Mouse (Mus musculus): ENCODE data around the gene Bcl2l13. TPM values are rescaled to one million over a fixed set of nuclear protein-coding genes. Genes with fewer than 3 reads are reported as not detected.

The Bcl2l13 gene
- polyA plus RNA-seq, 1 experiment = 23.8 TPM

DNA sequence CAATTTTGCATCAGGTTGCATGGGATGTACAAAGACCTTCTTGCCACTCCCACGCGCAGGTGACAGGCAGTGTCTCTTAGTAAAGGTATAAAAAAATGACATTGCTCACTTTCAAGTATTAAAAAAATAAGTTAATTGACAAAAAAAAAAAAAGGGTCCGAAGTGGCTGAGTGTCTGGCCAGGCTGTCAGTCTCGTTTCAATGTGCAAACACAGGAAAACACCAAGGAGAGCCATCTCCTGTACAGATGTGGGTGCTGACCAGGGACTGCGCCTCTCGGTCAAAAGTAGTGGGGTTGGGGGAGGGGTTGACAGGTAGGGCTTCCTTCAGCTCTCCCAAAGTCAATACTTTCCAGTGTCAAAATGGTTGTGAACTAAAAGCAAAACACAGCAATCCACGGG lies 97.7 kb downstream of the Bcl2l13 start:
- Histone ChIP-seq H3K27ac (ENCODE audit: control insufficient read depth, insufficient read depth, low read depth, low read length) (no peak overlapping the region), H3K27me3 (ENCODE audit: control insufficient read depth, insufficient read depth, low read length) (no peaks in the 10 kb centered on the region), H3K4me1 (ENCODE audit: control insufficient read depth, insufficient read depth, low read length) (no peaks in the 10 kb centered on the region), H3K36me3 (ENCODE audit: control insufficient read depth, insufficient read depth, low read length) (no peaks in the 10 kb centered on the region), H3K4me3 (ENCODE audit: control insufficient read depth, low read depth, low read length) (no peak overlapping the region)
- TF ChIP-seq POLR2A (IDR thresholded peaks at IDR 0.05; ENCODE audit: control insufficient read depth, low read depth, low read length) = no peak
- no peak for TF ChIP-seq CTCF (IDR thresholded peaks at IDR 0.05; ENCODE audit: control insufficient read depth, insufficient read depth, insufficient replicate concordance, low read depth, low read length)

GRCm38 (mm10) chr6:120934176-120934575 lies 98.2 kb downstream of the Bcl2l13 start:
- Histone ChIP-seq H3K4me1 (ENCODE audit: control insufficient read depth, insufficient read depth, low read length) (no peaks in the 10 kb centered on the region), H3K27me3 (ENCODE audit: control insufficient read depth, insufficient read depth, low read length) (no peaks in the 10 kb centered on the region), H3K27ac (ENCODE audit: control insufficient read depth, insufficient read depth, low read depth, low read length) (no peak overlapping the region), H3K4me3 (ENCODE audit: control insufficient read depth, low read depth, low read length) (no peak overlapping the region), H3K36me3 (ENCODE audit: control insufficient read depth, insufficient read depth, low read length) (no peaks in the 10 kb centered on the region)
- TF ChIP-seq POLR2A (IDR thresholded peaks at IDR 0.05; ENCODE audit: control insufficient read depth, low read depth, low read length) (no peak), CTCF (IDR thresholded peaks at IDR 0.05; ENCODE audit: control insufficient read depth, insufficient read depth, insufficient replicate concordance, low read depth, low read length) (no peak)

GRCm38 (mm10) chr6:120937104-120937617 lies 101.1 kb downstream of the Bcl2l13 start:
- TF ChIP-seq POLR2A (IDR thresholded peaks at IDR 0.05; ENCODE audit: control insufficient read depth, low read depth, low read length) (no peak), CTCF (IDR thresholded peaks at IDR 0.05; ENCODE audit: control insufficient read depth, insufficient read depth, insufficient replicate concordance, low read depth, low read length) (no peak)

DNA sequence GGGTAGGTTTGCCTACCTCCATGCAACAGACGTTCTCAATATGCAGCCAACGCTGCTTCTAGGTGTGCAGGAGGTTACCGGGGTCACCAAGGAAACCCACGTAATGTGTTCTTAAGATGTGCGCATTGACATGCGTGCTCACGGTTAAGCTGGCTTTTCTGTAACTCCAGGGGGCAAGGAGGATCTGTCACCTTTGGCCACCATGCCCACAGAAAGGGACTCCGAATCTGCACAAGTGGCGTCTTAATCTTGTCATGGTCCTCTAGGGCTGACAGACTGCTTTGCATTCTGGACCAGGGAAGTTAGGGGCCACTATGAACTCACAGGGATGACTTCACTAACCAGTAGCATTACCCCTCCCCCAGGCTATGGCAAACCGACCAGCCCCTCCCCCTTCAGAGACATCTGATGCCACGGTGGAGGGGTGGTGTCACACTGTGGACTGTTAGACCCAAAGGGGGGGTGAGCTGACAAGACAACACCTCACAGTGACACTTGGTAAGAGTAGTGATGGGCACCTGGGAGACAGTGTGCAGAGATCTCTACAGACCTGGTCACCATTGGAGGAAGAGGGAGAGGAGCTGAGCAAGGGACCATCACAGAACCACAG lies 102.1 kb downstream of the Bcl2l13 start:
- H3K4me3 ChIP-seq (ENCODE audit: control insufficient read depth, low read depth, low read length) = peak overlapping the region; percentile 44
- TF ChIP-seq CTCF (IDR thresholded peaks at IDR 0.05; ENCODE audit: control insufficient read depth, insufficient read depth, insufficient replicate concordance, low read depth, low read length) (no peak), POLR2A (IDR thresholded peaks at IDR 0.05; ENCODE audit: control insufficient read depth, low read depth, low read length) (no peak)
- H3K36me3 ChIP-seq (ENCODE audit: control insufficient read depth, insufficient read depth, low read length) = no peaks in the 10 kb centered on the region
- H3K27me3 ChIP-seq (ENCODE audit: control insufficient read depth, insufficient read depth, low read length) = no peaks in the 10 kb centered on the region
- H3K4me1 ChIP-seq (ENCODE audit: control insufficient read depth, insufficient read depth, low read length) = no peaks in the 10 kb centered on the region
- no peak overlapping the region for H3K27ac ChIP-seq (ENCODE audit: control insufficient read depth, insufficient read depth, low read depth, low read length)

More at GRCm38 (mm10) chr6:120937104-120937617, 101.1 kb downstream of the Bcl2l13 start:
- H3K4me1 ChIP-seq (ENCODE audit: control insufficient read depth, insufficient read depth, low read length) = no peaks in the 10 kb centered on the region
- no peaks in the 10 kb centered on the region for H3K27me3 ChIP-seq (ENCODE audit: control insufficient read depth, insufficient read depth, low read length)
- H3K36me3 ChIP-seq (ENCODE audit: control insufficient read depth, insufficient read depth, low read length) = no peaks in the 10 kb centered on the region
- H3K4me3 ChIP-seq (ENCODE audit: control insufficient read depth, low read depth, low read length) = peak overlapping the region; percentile 11
- no peak overlapping the region for H3K27ac ChIP-seq (ENCODE audit: control insufficient read depth, insufficient read depth, low read depth, low read length)

GRCm38 (mm10) chr6:120938763-120939450 lies 102.9 kb downstream of the Bcl2l13 start:
- Histone ChIP-seq H3K4me3 (ENCODE audit: control insufficient read depth, low read depth, low read length) (peak overlapping the region; percentile 33), H3K4me1 (ENCODE audit: control insufficient read depth, insufficient read depth, low read length) (no peaks in the 10 kb centered on the region), H3K27ac (ENCODE audit: control insufficient read depth, insufficient read depth, low read depth, low read length) (no peak overlapping the region), H3K27me3 (ENCODE audit: control insufficient read depth, insufficient read depth, low read length) (no peaks in the 10 kb centered on the region), H3K36me3 (ENCODE audit: control insufficient read depth, insufficient read depth, low read length) (no peaks in the 10 kb centered on the region)
- TF ChIP-seq POLR2A (IDR thresholded peaks at IDR 0.05; ENCODE audit: control insufficient read depth, low read depth, low read length) (no peak), CTCF (IDR thresholded peaks at IDR 0.05; ENCODE audit: control insufficient read depth, insufficient read depth, insufficient replicate concordance, low read depth, low read length) (no peak)

DNA sequence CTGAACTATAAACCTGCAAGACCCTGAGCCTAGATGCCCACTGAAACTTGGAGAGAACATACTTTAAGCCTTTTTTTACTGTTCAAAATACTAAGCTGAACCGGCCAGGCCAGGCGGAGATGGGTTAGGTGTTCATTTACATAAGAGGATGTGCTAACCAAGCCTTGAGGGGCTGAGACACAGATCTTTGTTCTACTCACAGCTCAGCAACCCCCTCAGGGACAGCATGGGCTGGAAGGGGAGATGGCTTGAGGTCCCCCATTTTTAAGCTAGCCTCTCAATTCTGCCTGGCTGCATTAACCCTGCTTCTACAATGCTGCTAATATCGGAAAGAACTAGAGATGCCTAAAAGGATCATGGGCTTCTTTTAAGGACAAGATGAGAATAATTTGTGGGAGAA lies 103.8 kb downstream of the Bcl2l13 start:
- Histone ChIP-seq H3K36me3 (ENCODE audit: control insufficient read depth, insufficient read depth, low read length) (no peaks in the 10 kb centered on the region), H3K27ac (ENCODE audit: control insufficient read depth, insufficient read depth, low read depth, low read length) (no peak overlapping the region), H3K4me3 (ENCODE audit: control insufficient read depth, low read depth, low read length) (no peak overlapping the region), H3K27me3 (ENCODE audit: control insufficient read depth, insufficient read depth, low read length) (no peaks in the 10 kb centered on the region), H3K4me1 (ENCODE audit: control insufficient read depth, insufficient read depth, low read length) (no peaks in the 10 kb centered on the region)
- TF ChIP-seq CTCF (IDR thresholded peaks at IDR 0.05; ENCODE audit: control insufficient read depth, insufficient read depth, insufficient replicate concordance, low read depth, low read length) (no peak), POLR2A (IDR thresholded peaks at IDR 0.05; ENCODE audit: control insufficient read depth, low read depth, low read length) (no peak)

DNA sequence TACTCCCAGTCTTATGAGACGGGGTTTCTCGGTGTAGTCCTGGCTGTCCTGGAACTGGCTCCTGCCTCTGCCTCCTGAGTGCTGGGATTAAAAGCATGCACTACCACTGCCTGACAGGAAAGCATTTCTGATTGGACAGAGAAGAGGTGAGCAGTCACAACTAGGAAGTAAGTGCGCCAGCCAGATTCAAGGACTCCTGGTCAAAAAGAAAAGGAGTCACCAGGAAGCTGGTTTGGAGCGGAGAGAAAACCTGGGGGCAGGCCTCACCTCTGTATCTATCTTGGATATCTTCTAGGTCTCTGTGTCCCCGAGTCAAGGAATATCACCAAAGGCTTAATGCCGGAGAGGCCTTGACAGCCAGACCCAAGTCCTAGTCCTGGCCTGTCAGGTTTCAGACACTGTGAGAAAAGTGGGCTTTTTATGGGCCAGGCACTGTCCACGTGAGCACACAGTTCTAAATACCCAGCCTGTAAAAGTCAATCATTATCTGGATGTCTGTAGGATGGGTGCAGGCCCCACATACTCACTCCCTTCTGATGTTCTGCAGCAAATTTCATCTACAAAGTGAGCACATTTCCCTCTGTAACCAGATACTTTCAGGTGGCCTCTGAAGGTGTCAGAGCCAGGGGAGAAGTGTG lies 104.6 kb downstream of the Bcl2l13 start:
- H3K4me3 ChIP-seq (ENCODE audit: control insufficient read depth, low read depth, low read length) = no peak overlapping the region
- no peaks in the 10 kb centered on the region for H3K36me3 ChIP-seq (ENCODE audit: control insufficient read depth, insufficient read depth, low read length)
- H3K27me3 ChIP-seq (ENCODE audit: control insufficient read depth, insufficient read depth, low read length) = no peaks in the 10 kb centered on the region
- no peak overlapping the region for H3K27ac ChIP-seq (ENCODE audit: control insufficient read depth, insufficient read depth, low read depth, low read length)
- H3K4me1 ChIP-seq (ENCODE audit: control insufficient read depth, insufficient read depth, low read length) = no peaks in the 10 kb centered on the region
- TF ChIP-seq POLR2A (IDR thresholded peaks at IDR 0.05; ENCODE audit: control insufficient read depth, low read depth, low read length) (no peak), CTCF (IDR thresholded peaks at IDR 0.05; ENCODE audit: control insufficient read depth, insufficient read depth, insufficient replicate concordance, low read depth, low read length) (no peak)
